Mouse (Mus musculus): ENCODE results near the gene Hexim2. TPM values are rescaled to one million over a fixed set of nuclear protein-coding genes. Genes with fewer than 3 reads are reported as not detected.

Gene Hexim2
- polyA plus RNA-seq, 1 experiment = 4.5 TPM

- no peaks in the 10 kb centered on the region for H3K9me3 ChIP-seq (replicated peaks; ENCODE audit: control insufficient read depth, insufficient read depth, low read length, poor library complexity, severe bottlenecking)
- H3K36me3 ChIP-seq (ENCODE audit: control insufficient read depth, insufficient read depth, low read length, poor library complexity, severe bottlenecking) = no peaks in the 10 kb centered on the region
- no peak overlapping the region for H3K27ac ChIP-seq (ENCODE audit: insufficient read depth, low read length)
- H3K9ac ChIP-seq (ENCODE audit: low read depth, poor library complexity, severe bottlenecking) = no peak overlapping the region
- TF ChIP-seq POLR2A (IDR thresholded peaks at IDR 0.05; ENCODE audit: insufficient read depth, low read length) (no peak), CTCF (IDR thresholded peaks at IDR 0.05; ENCODE audit: low read depth, low read length) (no peak), EP300 (IDR thresholded peaks at IDR 0.05; ENCODE audit: insufficient read depth, low read depth, low read length) (no peak)
- peaks cover 2% of the 10 kb centered on the region for H3K4me1 ChIP-seq (ENCODE audit: control insufficient read depth, insufficient read depth, low read length)
- H3K27me3 ChIP-seq (ENCODE audit: control insufficient read depth, insufficient read depth, low read length, poor library complexity, severe bottlenecking) = peaks cover 9% of the 10 kb centered on the region
- H3K4me3 ChIP-seq (ENCODE audit: low read depth, low read length) = no peak overlapping the region
These were observed 42.7 kb downstream of the Hexim2 start for GRCm38 (mm10) chr11:103174891-103175391.

GRCm38 (mm10) chr11:103175688-103176442, 43.6 kb downstream of the Hexim2 start:
- Histone ChIP-seq H3K27me3 (ENCODE audit: control insufficient read depth, insufficient read depth, low read length, poor library complexity, severe bottlenecking) (peaks cover 4% of the 10 kb centered on the region), H3K4me3 (ENCODE audit: low read depth, low read length) (no peak overlapping the region), H3K36me3 (ENCODE audit: control insufficient read depth, insufficient read depth, low read length, poor library complexity, severe bottlenecking) (no peaks in the 10 kb centered on the region), H3K27ac (ENCODE audit: insufficient read depth, low read length) (0 out of 2 replicates have a peak overlapping the region, but pooled peaks have one; percentile 5), H3K9ac (ENCODE audit: low read depth, poor library complexity, severe bottlenecking) (no peak overlapping the region), H3K4me1 (ENCODE audit: control insufficient read depth, insufficient read depth, low read length) (peaks cover 2% of the 10 kb centered on the region), H3K9me3 (replicated peaks; ENCODE audit: control insufficient read depth, insufficient read depth, low read length, poor library complexity, severe bottlenecking) (no peaks in the 10 kb centered on the region)
- no peak for TF ChIP-seq CTCF (IDR thresholded peaks at IDR 0.05; ENCODE audit: low read depth, low read length)

- Histone ChIP-seq H3K9ac (ENCODE audit: low read depth, poor library complexity, severe bottlenecking) (no peak overlapping the region), H3K4me3 (ENCODE audit: low read depth, low read length) (no peak overlapping the region), H3K36me3 (ENCODE audit: control insufficient read depth, insufficient read depth, low read length, poor library complexity, severe bottlenecking) (no peaks in the 10 kb centered on the region), H3K27ac (ENCODE audit: insufficient read depth, low read length) (no peak overlapping the region), H3K27me3 (ENCODE audit: control insufficient read depth, insufficient read depth, low read length, poor library complexity, severe bottlenecking) (no peaks in the 10 kb centered on the region; the same call in 1 of the 2 replicates), H3K9me3 (replicated peaks; ENCODE audit: control insufficient read depth, insufficient read depth, low read length, poor library complexity, severe bottlenecking) (no peaks in the 10 kb centered on the region), H3K4me1 (ENCODE audit: control insufficient read depth, insufficient read depth, low read length) (peaks cover 2% of the 10 kb centered on the region)
- TF ChIP-seq EP300 (IDR thresholded peaks at IDR 0.05; ENCODE audit: insufficient read depth, low read depth, low read length) (no peak), POLR2A (IDR thresholded peaks at IDR 0.05; ENCODE audit: insufficient read depth, low read length) (no peak)
These were observed 44.3 kb downstream of the Hexim2 start for GRCm38 (mm10) chr11:103176510-103176909.

- Histone ChIP-seq H3K9ac (ENCODE audit: low read depth, poor library complexity, severe bottlenecking) (no peak overlapping the region), H3K27me3 (ENCODE audit: control insufficient read depth, insufficient read depth, low read length, poor library complexity, severe bottlenecking) (no peaks in the 10 kb centered on the region), H3K36me3 (ENCODE audit: control insufficient read depth, insufficient read depth, low read length, poor library complexity, severe bottlenecking) (no peaks in the 10 kb centered on the region), H3K9me3 (replicated peaks; ENCODE audit: control insufficient read depth, insufficient read depth, low read length, poor library complexity, severe bottlenecking) (no peaks in the 10 kb centered on the region), H3K27ac (ENCODE audit: insufficient read depth, low read length) (no peak overlapping the region), H3K4me3 (ENCODE audit: low read depth, low read length) (no peak overlapping the region), H3K4me1 (ENCODE audit: control insufficient read depth, insufficient read depth, low read length) (peaks cover 2% of the 10 kb centered on the region)
- TF ChIP-seq EP300 (IDR thresholded peaks at IDR 0.05; ENCODE audit: insufficient read depth, low read depth, low read length) (no peak), POLR2A (IDR thresholded peaks at IDR 0.05; ENCODE audit: insufficient read depth, low read length) (no peak), CTCF (IDR thresholded peaks at IDR 0.05; ENCODE audit: low read depth, low read length) (no peak)
These were observed 45.0 kb downstream of the Hexim2 start for GRCm38 (mm10) chr11:103177216-103177615.

GRCm38 (mm10) chr11:103177815-103178485, 45.7 kb downstream of the Hexim2 start:
- no peaks in the 10 kb centered on the region for H3K9me3 ChIP-seq (replicated peaks; ENCODE audit: control insufficient read depth, insufficient read depth, low read length, poor library complexity, severe bottlenecking)
- no peaks in the 10 kb centered on the region for H3K36me3 ChIP-seq (ENCODE audit: control insufficient read depth, insufficient read depth, low read length, poor library complexity, severe bottlenecking)
- H3K4me1 ChIP-seq (ENCODE audit: control insufficient read depth, insufficient read depth, low read length) = peaks cover 2% of the 10 kb centered on the region
- no peak overlapping the region for H3K9ac ChIP-seq (ENCODE audit: low read depth, poor library complexity, severe bottlenecking)
- H3K27ac ChIP-seq (ENCODE audit: insufficient read depth, low read length) = no peak overlapping the region
- H3K4me3 ChIP-seq (ENCODE audit: low read depth, low read length) = no peak overlapping the region
- H3K27me3 ChIP-seq (ENCODE audit: control insufficient read depth, insufficient read depth, low read length, poor library complexity, severe bottlenecking) = no peaks in the 10 kb centered on the region
- TF ChIP-seq CTCF (IDR thresholded peaks at IDR 0.05; ENCODE audit: low read depth, low read length) = no peak
- no peak for TF ChIP-seq POLR2A (IDR thresholded peaks at IDR 0.05; ENCODE audit: insufficient read depth, low read length)
- no peak for TF ChIP-seq EP300 (IDR thresholded peaks at IDR 0.05; ENCODE audit: insufficient read depth, low read depth, low read length)

- H3K27ac ChIP-seq (ENCODE audit: insufficient read depth, low read length) = no peak overlapping the region
- TF ChIP-seq POLR2A (IDR thresholded peaks at IDR 0.05; ENCODE audit: insufficient read depth, low read length) (no peak), EP300 (IDR thresholded peaks at IDR 0.05; ENCODE audit: insufficient read depth, low read depth, low read length) (no peak), CTCF (IDR thresholded peaks at IDR 0.05; ENCODE audit: low read depth, low read length) (no peak)
- H3K27me3 ChIP-seq (ENCODE audit: control insufficient read depth, insufficient read depth, low read length, poor library complexity, severe bottlenecking) = no peaks in the 10 kb centered on the region
- no peak overlapping the region for H3K4me3 ChIP-seq (ENCODE audit: low read depth, low read length)
- H3K4me1 ChIP-seq (ENCODE audit: control insufficient read depth, insufficient read depth, low read length) = peaks cover 2% of the 10 kb centered on the region
- H3K9ac ChIP-seq (ENCODE audit: low read depth, poor library complexity, severe bottlenecking) = no peak overlapping the region
- H3K36me3 ChIP-seq (ENCODE audit: control insufficient read depth, insufficient read depth, low read length, poor library complexity, severe bottlenecking) = no peaks in the 10 kb centered on the region
- H3K9me3 ChIP-seq (replicated peaks; ENCODE audit: control insufficient read depth, insufficient read depth, low read length, poor library complexity, severe bottlenecking) = no peaks in the 10 kb centered on the region
These were observed 46.5 kb downstream of the Hexim2 start for GRCm38 (mm10) chr11:103178748-103179147.

Measured in ES-Bruce4 (cell line).